Mouse (Mus musculus): ENCODE data around the gene Gm5169. TPM values are rescaled to one million over a fixed set of nuclear protein-coding genes. Genes with fewer than 3 reads are reported as not detected.
"Not testable (repeated sequence)": the region's sequence is repeated elsewhere in the genome, so short reads cannot be mapped to it uniquely, and the experiment has no call there.

Gene Gm5169
- not detected for total RNA-seq (2021)

DNA sequence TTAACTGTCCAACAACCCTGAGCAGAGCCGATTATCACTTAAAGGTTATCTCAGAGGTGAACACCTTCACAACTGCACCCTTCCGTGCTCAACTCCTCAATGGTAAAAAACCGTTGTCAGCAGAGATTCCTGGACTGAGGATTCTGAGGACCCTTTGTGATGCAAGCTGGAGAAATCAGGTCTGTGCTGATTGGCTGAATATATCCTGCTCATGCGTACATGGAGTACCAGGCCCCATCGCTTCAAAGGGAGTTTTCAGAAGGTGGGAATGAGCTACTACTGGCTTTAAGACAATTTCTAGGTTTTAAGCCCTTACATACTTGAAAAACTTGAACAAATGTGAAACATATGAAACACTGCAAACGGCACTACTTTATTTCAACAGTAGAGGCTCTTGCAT, at the start of gene Gm5169:
Gm5169 (minus strand) TSS at position 101 of the 400 bp plus-strand sequence.
- intact Hi-C loops (cut with DNase I); DNase-seq: not testable (repeated sequence)

GRCm38 (mm10) chrX:25347424-25347823, 46.2 kb upstream of the Gm5169 start:
- DNase-seq; intact Hi-C loops (cut with DNase I): not testable (repeated sequence)
